Mouse (Mus musculus): ENCODE data around the gene Btnl4. TPM values are rescaled to one million over a fixed set of nuclear protein-coding genes. Genes with fewer than 3 reads are reported as not detected.
A peak's percentile ranks its signal among the peaks of the same experiment; 100 is the strongest.

Btnl4 gene
- polyA plus RNA-seq, 1 experiment from 2014 or later: 3.8 TPM

DNA sequence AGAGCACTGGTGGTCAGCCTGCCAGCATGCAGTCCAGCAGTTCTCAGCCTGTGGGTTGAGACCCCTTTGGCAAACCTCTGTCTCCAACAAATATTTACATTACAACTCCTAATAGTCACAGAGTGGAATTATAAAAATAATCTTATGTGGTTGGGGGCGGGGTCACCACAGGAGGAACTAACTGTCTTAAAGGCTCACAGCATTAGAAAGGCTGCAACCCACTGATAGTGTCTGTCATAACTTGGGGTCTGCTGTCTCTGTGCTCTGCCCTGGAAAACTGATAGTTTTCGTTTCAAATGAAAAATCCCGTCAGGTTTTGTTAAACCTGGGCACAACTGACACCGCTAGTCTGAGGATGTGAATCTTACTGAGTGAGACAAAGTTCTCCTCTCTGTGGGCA lies 19.4 kb downstream of the Btnl4 start:
- H3K4me2 ChIP-seq (ENCODE audit: low read depth, low read length): no peak overlapping the region
- H3K4me1 ChIP-seq (ENCODE audit: control insufficient read depth, insufficient read depth, low read length): peaks cover 9% of the 10 kb centered on the region; the same call in 1 of the 2 replicates
- WGBS: 70% methylated on average over 4 of the region's 4 CpGs
- H3K4me3 ChIP-seq (replicated peaks; ENCODE audit: low read length): no peak overlapping the region
- no peak overlapping the region; the same call in 1 of the 2 replicates for H3K27ac ChIP-seq (ENCODE audit: low read length)
- no peak overlapping the region for H3K9ac ChIP-seq (ENCODE audit: low read length)
- no peaks in the 10 kb centered on the region for H3K9me3 ChIP-seq (replicated peaks; ENCODE audit: control insufficient read depth, low read length)
- no peaks in the 10 kb centered on the region for H3K27me3 ChIP-seq (ENCODE audit: control insufficient read depth, insufficient read depth, low read length)
- no peaks in the 10 kb centered on the region for H3K36me3 ChIP-seq (ENCODE audit: control insufficient read depth, insufficient read depth, low read length)
- peak; percentile 37; the same call in 1 of the 2 replicates for ATAC-seq (ENCODE audit: insufficient read depth, low FRiP score)

DNA sequence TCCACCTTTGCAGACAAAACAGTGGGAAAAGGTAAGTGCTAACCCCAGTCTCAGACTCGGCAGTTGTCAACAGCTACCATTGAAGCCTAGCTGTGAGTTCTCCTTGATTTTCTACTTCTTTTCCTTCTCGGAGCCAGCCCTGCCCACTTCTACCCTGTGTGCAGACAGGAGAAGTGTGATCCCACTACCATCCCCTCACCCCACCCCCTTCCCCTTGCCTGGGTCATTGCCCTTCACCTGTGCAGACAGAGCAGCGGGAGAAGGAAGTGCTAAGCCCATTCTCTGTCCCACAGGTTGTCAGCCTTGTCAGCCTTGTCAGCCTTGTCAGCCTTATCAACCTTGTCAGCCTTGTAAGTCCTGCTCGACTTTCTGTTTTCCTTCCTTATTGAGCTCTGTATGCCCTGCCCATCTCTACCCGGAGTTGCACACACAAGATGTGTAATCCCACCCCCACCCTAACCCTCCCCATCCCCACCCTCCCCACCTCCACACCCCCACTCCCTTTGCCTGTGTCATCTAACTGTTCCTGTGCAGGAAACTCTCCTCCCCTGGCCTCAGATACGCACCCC lies 28.6 kb downstream of the Btnl4 start:
- Histone ChIP-seq H3K27me3 (ENCODE audit: control insufficient read depth, insufficient read depth, low read length) (no peaks in the 10 kb centered on the region), H3K4me2 (ENCODE audit: low read depth, low read length) (no peak overlapping the region), H3K9me3 (replicated peaks; ENCODE audit: control insufficient read depth, low read length) (no peaks in the 10 kb centered on the region), H3K36me3 (ENCODE audit: control insufficient read depth, insufficient read depth, low read length) (no peaks in the 10 kb centered on the region), H3K9ac (ENCODE audit: low read length) (no peak overlapping the region), H3K27ac (ENCODE audit: low read length) (peak overlapping the region; percentile 75), H3K4me1 (ENCODE audit: control insufficient read depth, insufficient read depth, low read length) (peaks cover 4% of the 10 kb centered on the region; the same call in 1 of the 2 replicates), H3K4me3 (replicated peaks; ENCODE audit: low read length) (no peak overlapping the region)
- WGBS: 33% methylated on average over 6 of the region's 6 CpGs
- ATAC-seq (ENCODE audit: insufficient read depth, low FRiP score): peak; percentile 84

DNA sequence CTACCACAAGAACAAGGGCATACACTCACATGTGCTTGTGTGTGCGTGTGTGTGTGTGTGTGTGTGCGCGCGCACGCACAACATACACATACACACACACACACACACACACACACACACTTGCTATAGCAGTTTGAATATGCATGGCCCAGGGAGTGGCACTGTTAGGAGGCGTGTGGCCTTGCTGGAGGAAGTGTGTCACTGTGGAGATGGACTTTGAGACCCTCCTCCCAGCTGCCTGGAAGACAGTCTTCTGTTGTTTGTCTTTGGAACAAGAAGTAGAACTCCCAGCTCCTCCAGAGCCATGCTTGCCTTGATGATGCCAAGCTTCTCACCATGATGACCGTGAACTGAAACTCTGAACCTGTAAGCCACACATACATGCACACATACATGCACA lies 35.1 kb downstream of the Btnl4 start:
- H3K36me3 ChIP-seq (ENCODE audit: control insufficient read depth, insufficient read depth, low read length): no peaks in the 10 kb centered on the region
- no peaks in the 10 kb centered on the region for H3K4me1 ChIP-seq (ENCODE audit: control insufficient read depth, insufficient read depth, low read length)
- no peaks in the 10 kb centered on the region for H3K27me3 ChIP-seq (ENCODE audit: control insufficient read depth, insufficient read depth, low read length)
- ATAC-seq (ENCODE audit: insufficient read depth, low FRiP score): 0 out of 2 replicates have a peak, but pooled peaks have one; percentile 40
- WGBS: 82% methylated on average over 7 of the region's 7 CpGs
- no peak overlapping the region for H3K9ac ChIP-seq (ENCODE audit: low read length)
- no peak overlapping the region for H3K4me3 ChIP-seq (replicated peaks; ENCODE audit: low read length)
- no peak overlapping the region for H3K4me2 ChIP-seq (ENCODE audit: low read depth, low read length)
- no peak overlapping the region for H3K27ac ChIP-seq (ENCODE audit: low read length)
- H3K9me3 ChIP-seq (replicated peaks; ENCODE audit: control insufficient read depth, low read length): no peaks in the 10 kb centered on the region

DNA sequence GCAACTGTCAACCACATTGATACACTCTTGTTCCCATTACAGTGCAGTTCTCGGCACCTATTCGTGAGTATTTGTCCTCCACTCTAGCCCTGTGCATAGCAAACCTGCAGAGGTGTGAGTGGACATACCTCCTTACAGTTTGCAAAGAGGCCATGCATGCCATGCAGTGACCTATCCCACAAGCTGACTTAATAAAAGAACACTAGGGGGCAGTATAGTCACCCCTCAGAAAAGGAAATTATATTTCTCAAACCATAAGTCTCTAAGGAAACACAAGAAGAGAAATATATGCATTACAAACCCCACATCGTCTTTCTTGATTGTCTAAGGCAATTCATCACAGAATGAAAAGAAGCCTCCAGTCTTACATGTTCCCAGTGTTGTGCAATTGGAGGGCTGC lies 37.3 kb downstream of the Btnl4 start:
- Histone ChIP-seq H3K27ac (ENCODE audit: low read length) (no peak overlapping the region), H3K4me2 (ENCODE audit: low read depth, low read length) (no peak overlapping the region), H3K4me3 (replicated peaks; ENCODE audit: low read length) (no peak overlapping the region), H3K4me1 (ENCODE audit: control insufficient read depth, insufficient read depth, low read length) (no peaks in the 10 kb centered on the region), H3K36me3 (ENCODE audit: control insufficient read depth, insufficient read depth, low read length) (no peaks in the 10 kb centered on the region), H3K9me3 (replicated peaks; ENCODE audit: control insufficient read depth, low read length) (no peaks in the 10 kb centered on the region), H3K9ac (ENCODE audit: low read length) (no peak overlapping the region), H3K27me3 (ENCODE audit: control insufficient read depth, insufficient read depth, low read length) (no peaks in the 10 kb centered on the region)
- no peak for ATAC-seq (ENCODE audit: insufficient read depth, low FRiP score)
- 39% methylated on average over 3 of the region's 3 CpGs for WGBS

DNA sequence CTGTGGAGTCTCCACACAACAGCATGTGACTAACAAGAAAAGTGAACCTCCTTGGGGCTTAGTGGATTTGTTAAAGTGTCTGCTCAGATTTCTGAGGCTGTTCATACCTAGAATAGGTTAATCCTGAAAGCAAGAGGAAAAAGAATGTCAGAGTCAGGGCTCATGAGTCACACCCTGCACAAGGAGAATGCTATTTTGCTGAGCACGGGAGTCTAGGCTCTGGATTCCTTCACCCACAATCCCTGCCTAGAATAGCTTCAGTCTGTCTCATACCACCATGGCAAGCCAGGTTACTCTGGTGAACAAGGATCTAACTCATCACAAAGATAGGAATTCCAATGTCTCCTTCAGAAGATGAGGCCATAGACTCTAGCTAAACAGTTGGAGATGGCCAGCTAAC lies 38.5 kb downstream of the Btnl4 start:
- ATAC-seq (ENCODE audit: insufficient read depth, low FRiP score): no peak
- H3K36me3 ChIP-seq (ENCODE audit: control insufficient read depth, insufficient read depth, low read length): no peaks in the 10 kb centered on the region
- H3K9me3 ChIP-seq (replicated peaks; ENCODE audit: control insufficient read depth, low read length): no peaks in the 10 kb centered on the region
- no peak overlapping the region for H3K9ac ChIP-seq (ENCODE audit: low read length)
- no peak overlapping the region for H3K27ac ChIP-seq (ENCODE audit: low read length)
- H3K27me3 ChIP-seq (ENCODE audit: control insufficient read depth, insufficient read depth, low read length): no peaks in the 10 kb centered on the region
- H3K4me1 ChIP-seq (ENCODE audit: control insufficient read depth, insufficient read depth, low read length): no peaks in the 10 kb centered on the region
- H3K4me3 ChIP-seq (replicated peaks; ENCODE audit: low read length): no peak overlapping the region
- WGBS: 41% methylated on average over 1 of the region's 1 CpGs
- H3K4me2 ChIP-seq (ENCODE audit: low read depth, low read length): no peak overlapping the region

DNA sequence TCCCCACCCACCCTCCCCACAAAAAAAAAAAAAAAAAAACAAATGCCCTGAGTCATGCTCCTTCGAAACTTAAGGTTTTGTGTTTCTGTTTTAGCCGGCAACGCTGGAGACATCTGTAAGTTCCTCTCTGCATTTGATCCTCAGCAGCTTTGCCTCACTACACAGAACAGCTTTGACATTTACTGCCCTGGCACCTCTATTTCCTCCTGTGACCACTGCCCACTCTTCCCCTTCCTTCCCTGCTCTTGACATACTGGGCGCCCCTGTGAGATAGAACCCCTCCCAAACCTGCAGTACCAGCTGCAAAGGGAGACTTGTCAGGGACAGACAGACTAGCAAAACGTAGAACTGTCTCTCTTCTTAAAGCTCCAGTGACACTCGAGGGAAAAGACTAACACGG lies 39.5 kb downstream of the Btnl4 start:
- H3K4me2 ChIP-seq (ENCODE audit: low read depth, low read length): no peak overlapping the region
- no peak overlapping the region for H3K27ac ChIP-seq (ENCODE audit: low read length)
- H3K9ac ChIP-seq (ENCODE audit: low read length): no peak overlapping the region
- H3K4me1 ChIP-seq (ENCODE audit: control insufficient read depth, insufficient read depth, low read length): no peaks in the 10 kb centered on the region
- ATAC-seq (ENCODE audit: insufficient read depth, low FRiP score): no peak
- H3K9me3 ChIP-seq (replicated peaks; ENCODE audit: control insufficient read depth, low read length): no peaks in the 10 kb centered on the region
- H3K4me3 ChIP-seq (replicated peaks; ENCODE audit: low read length): no peak overlapping the region
- 48% methylated on average over 7 of the region's 7 CpGs for WGBS
- no peaks in the 10 kb centered on the region for H3K27me3 ChIP-seq (ENCODE audit: control insufficient read depth, insufficient read depth, low read length)
- H3K36me3 ChIP-seq (ENCODE audit: control insufficient read depth, insufficient read depth, low read length): no peaks in the 10 kb centered on the region

DNA sequence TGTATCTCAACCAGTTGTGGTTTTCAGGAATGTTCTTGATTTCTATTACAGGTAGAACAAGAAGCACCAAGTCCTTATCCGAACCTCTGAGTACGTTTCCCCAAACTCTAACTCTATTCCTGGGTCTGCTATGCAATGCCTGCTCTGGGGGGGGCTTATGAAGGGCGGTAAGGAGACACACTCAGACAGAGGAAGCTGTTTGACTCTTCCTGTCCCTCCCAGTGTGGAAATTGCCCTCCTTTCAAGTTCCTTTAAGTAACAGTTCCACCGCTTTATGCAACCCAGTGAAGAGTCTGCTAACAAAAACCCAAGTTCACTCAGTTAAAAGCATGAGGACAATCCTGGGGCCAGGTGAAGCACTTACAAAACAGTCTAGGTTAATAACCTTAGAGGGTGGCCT lies 40.0 kb downstream of the Btnl4 start:
- Histone ChIP-seq H3K4me3 (replicated peaks; ENCODE audit: low read length) (no peak overlapping the region), H3K27ac (ENCODE audit: low read length) (no peak overlapping the region), H3K27me3 (ENCODE audit: control insufficient read depth, insufficient read depth, low read length) (no peaks in the 10 kb centered on the region), H3K9ac (ENCODE audit: low read length) (no peak overlapping the region), H3K4me1 (ENCODE audit: control insufficient read depth, insufficient read depth, low read length) (no peaks in the 10 kb centered on the region), H3K4me2 (ENCODE audit: low read depth, low read length) (no peak overlapping the region), H3K36me3 (ENCODE audit: control insufficient read depth, insufficient read depth, low read length) (no peaks in the 10 kb centered on the region), H3K9me3 (replicated peaks; ENCODE audit: control insufficient read depth, low read length) (no peaks in the 10 kb centered on the region)
- ATAC-seq (ENCODE audit: insufficient read depth, low FRiP score): no peak
- 56% methylated on average over 4 of the region's 4 CpGs for WGBS

DNA sequence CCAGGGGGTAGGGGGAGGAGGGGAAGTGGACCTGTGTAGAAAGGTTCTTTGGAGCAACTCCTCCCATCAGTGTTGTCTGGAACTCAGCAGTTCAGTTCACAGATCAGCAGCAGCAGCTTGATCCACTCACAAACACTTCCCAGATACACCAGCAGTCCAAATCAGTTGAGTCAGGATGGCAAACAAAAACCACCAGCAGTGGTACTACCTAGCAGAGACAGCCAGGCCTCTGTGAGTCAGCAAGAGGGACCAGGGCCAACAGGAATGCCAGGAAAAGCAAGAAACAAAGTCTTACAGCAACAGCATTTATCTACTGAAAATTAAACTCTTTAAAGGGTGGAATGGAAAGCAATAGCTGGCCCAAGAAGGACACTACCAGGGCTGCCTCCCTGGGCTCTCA lies 49.5 kb downstream of the Btnl4 start:
- H3K4me1 ChIP-seq (ENCODE audit: control insufficient read depth, insufficient read depth, low read length): no peaks in the 10 kb centered on the region
- no peak overlapping the region for H3K4me2 ChIP-seq (ENCODE audit: low read depth, low read length)
- H3K36me3 ChIP-seq (ENCODE audit: control insufficient read depth, insufficient read depth, low read length): no peaks in the 10 kb centered on the region
- no peak overlapping the region for H3K9ac ChIP-seq (ENCODE audit: low read length)
- H3K27me3 ChIP-seq (ENCODE audit: control insufficient read depth, insufficient read depth, low read length): no peaks in the 10 kb centered on the region
- H3K27ac ChIP-seq (ENCODE audit: low read length): no peak overlapping the region
- ATAC-seq (ENCODE audit: insufficient read depth, low FRiP score): no peak
- H3K4me3 ChIP-seq (replicated peaks; ENCODE audit: low read length): no peak overlapping the region
- no peaks in the 10 kb centered on the region for H3K9me3 ChIP-seq (replicated peaks; ENCODE audit: control insufficient read depth, low read length)

DNA sequence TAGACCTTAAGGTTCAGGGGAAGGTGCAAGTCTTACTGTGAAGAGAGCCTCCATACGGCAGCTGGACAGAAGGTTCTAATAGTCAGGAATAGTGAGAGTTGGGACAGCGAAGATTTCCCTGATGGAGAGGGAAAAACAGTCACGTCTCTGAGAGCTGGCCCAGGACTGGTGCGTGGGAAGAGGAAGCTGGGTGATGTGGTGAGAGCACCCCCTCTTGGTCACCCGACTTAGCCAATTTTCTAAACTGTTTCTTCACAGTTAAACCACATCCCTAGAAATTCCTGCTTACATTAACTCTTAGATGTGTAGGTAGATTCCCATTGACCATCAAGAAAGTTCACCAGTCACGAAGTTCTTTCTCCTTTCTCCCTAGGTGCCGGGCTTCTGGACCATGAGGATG lies 57.1 kb downstream of the Btnl4 start:
- H3K9ac ChIP-seq (ENCODE audit: low read length): no peak overlapping the region
- WGBS: 70% methylated on average over 7 of the region's 7 CpGs
- H3K4me3 ChIP-seq (replicated peaks; ENCODE audit: low read length): no peak overlapping the region
- H3K4me1 ChIP-seq (ENCODE audit: control insufficient read depth, insufficient read depth, low read length): no peaks in the 10 kb centered on the region
- no peak overlapping the region for H3K4me2 ChIP-seq (ENCODE audit: low read depth, low read length)
- H3K36me3 ChIP-seq (ENCODE audit: control insufficient read depth, insufficient read depth, low read length): no peaks in the 10 kb centered on the region
- no peaks in the 10 kb centered on the region for H3K9me3 ChIP-seq (replicated peaks; ENCODE audit: control insufficient read depth, low read length)
- no peak for ATAC-seq (ENCODE audit: insufficient read depth, low FRiP score)
- H3K27ac ChIP-seq (ENCODE audit: low read length): no peak overlapping the region
- H3K27me3 ChIP-seq (ENCODE audit: control insufficient read depth, insufficient read depth, low read length): no peaks in the 10 kb centered on the region
